Mouse (Mus musculus) thymus, postnatal 0 days (tissue): ENCODE data around the gene Shank1. TPM values are rescaled to one million over a fixed set of nuclear protein-coding genes. Genes with fewer than 3 reads are reported as not detected.
"Not testable (repeated sequence)": the region's sequence is repeated elsewhere in the genome, so short reads cannot be mapped to it uniquely, and the experiment has no call there.

Experiments used
- DNase-seq: peaks from one replicate; pipeline ENCODE4 v3.0.0-alpha.2; 2015; ENCODE audit warnings: low spot score
- polyA plus RNA-seq: library from polyadenylated mRNA; unstranded; fragments of >200 nt; fragmentation: Nextera tagmentation; extraction: Ambion mirVana; gene quantifications from 2 replicates; pipeline ENCODE4 v1.2.1, GENCODE M21; 2015

Shank1 gene
- polyA plus RNA-seq, result 0.14 and 0.29 TPM in 2 replicates

- DNase-seq, result no peak
Measured at GRCm38 (mm10) chr7:44309475-44310284, at the start of gene Shank1. TSS of gene Shank1 (plus strand) at chr7:44310253.

DNA sequence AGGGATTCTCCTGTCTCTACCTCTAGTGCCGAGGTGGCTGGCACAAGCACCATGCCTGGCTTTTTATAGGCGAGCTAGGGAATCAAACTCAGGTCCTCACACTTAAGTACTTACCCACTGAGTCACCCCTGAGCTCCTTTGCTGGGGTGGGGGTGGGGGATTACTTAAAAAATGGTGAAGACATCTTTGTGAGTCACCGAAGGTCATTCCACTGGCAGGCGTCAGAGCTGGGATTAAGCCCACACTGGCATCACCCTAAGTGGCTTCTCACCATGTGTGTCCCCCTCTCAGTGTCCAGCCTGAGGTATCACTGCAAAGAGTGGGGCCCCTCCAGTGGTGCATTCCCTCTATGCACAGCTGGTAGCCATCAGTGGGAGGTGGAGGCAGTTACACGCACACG, 49.6 kb upstream of the Shank1 start:
- DNase-seq, result no peak

GRCm38 (mm10) chr7:44261147-44261546, 48.9 kb upstream of the Shank1 start, which contains the start of gene Gm15517:
TSS of gene Gm15517 (plus strand) at chr7:44261447.
- DNase-seq, result no peak

DNA sequence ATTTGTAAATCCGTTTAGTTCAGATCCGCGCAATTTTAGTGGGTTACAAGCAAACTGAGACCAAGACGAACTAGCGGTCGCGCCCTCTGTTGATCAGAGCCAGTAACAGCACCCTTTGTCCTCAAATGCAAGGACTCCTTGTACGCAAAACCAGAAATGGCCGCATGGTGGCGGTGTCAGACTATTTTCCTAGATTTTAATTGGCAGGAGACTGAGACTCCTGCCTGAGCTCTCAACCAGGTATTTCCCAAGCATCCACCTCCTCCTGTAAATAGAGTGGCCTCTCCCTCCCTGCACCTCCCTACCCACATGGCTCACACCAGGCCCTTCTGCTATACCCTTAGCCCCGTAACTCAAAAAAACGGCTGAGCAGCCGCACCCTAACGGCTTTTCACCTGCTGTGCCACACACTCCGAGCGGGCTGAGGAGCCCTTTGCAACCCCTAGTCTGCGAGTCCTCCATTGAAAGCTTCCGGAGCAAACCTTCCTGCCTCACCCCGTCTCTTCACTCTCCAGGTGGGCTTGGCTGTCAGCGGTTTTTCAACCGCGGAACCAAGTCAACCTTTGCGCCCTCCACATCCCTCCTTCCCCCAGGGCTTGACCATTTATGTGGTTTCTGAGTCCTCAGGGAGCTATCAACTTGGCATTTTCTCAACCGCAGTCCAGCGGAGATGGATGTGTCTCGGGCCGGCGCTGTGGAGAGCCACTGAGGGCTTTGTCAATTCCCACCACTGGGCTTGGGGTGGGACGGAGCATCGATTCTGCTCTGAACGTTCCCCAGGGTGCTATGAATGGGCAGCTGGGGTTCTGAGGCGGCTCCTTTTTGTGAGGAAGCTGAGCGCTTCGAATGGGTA, 47.0 kb upstream of the Shank1 start:
- DNase-seq, result peak; percentile 94

DNA sequence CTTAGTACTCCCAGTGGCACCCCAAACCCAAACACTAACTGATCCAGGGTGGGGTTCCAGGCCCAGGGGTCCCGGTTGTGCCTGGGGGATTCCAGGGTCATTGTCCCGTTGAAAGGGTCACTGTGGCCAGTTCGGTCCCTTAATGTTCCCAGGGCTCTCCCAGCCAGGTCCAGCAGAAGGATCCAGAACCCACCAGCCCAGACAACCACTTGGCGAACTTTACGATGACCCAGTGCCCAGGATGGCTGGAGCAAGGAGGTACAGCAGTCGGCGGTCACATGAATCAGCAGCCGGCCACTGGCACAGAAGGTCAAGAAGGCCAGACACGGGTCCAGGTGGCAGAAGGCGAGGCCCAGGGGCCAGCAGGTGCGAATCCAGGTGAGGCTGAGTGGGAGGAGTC, 41.9 kb upstream of the Shank1 start:
- no peak for DNase-seq

DNA sequence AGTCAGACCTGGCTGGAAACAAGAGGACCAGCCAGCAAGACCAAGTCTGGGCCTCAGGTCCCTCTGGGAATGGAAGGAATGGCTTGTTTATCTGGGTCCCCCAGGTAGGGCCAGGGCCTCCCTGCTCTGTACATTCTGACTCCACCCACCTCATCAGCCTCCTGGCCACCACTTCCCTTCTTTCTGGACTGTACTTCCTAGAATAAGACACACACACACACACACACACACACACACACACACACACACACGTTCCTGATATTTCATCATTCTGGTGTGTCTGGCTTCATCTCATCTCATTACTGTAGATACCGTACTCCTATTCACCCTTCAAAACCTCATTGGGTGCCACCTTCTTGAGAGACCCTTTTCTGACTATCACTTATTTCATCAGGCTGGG, 40.7 kb upstream of the Shank1 start:
- DNase-seq, result no peak

DNA sequence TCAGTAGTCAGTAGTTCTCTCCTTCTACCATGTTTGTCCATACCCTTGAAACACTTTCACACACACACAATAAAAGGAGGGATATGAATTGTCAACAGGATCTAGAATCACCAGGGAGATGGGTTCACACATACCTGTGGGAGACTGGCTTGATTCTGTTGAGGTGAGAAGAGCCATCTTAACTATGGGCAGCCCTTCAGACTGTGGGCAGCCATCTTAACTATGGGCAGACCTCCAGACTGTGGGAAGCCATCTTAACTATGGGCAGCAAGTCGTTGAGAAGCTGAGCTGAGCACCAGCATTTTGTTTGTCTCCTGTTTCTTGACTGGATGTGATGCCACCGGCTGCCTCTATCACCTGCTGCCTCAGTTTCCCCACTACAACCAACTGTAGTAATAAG, 38.7 kb upstream of the Shank1 start:
- DNase-seq, result peak; percentile 23

DNA sequence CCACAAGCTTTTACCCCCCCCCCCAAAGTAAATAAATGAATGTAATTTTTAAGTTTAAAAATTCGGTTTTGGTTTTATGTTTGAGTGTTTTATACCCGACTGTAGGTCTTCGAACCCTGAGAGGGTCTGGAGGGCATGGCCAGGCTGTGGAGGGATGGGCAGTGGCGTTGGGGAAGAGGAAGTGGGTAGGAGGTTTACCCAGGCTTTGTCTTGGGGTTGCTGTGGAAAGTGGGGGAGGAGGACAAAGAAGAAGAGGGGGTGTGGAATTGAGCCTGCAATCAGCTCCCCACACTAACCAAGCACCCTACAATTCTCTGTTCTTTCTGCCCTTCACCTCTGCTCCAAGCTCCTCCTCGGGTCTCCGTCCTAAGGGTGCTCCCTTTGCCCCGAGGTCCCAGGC, 37.5 kb upstream of the Shank1 start:
- DNase-seq, result no peak

DNA sequence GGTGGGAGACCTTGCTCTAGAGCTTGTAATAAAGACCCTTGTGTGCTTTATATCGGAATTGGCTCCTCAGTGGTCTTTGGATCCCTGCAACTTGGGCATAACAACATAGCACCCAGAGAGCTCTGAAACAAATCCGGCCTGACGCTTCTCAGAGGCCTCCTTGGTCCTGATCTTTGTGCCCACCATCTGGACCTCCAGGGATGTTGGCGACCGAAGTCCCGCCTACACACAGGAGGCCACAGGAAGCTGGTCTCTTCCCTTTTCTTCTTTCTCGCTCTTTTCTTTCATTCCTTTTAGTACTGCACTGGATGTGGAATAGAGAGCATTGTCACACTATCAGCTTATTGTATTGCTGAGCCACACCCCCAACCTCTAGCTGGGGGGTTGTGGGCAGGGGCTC, 36.6 kb upstream of the Shank1 start:
- DNase-seq, result no peak

GRCm38 (mm10) chr7:44274096-44274495, 36.0 kb upstream of the Shank1 start:
- DNase-seq, result no peak

DNA sequence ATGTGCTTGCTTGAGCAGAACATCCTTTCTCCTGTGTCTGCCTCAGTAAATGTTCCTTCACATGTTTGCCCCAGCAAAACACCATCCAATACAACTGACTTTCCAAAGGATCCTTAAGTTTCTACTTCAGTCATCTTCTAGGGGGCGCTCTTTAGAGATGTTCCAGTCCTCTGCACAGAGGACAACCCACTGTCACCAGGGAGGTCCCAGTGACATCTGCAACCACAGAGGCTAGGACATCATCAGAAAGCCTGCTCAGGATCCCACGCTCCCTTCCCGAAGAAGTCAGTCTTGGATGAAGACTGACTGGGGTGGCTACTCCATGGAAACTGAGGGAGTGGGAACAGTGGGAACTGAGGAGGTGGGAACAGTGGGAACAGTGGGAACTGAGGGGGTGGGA, 34.5 kb upstream of the Shank1 start:
- DNase-seq, result no peak

DNA sequence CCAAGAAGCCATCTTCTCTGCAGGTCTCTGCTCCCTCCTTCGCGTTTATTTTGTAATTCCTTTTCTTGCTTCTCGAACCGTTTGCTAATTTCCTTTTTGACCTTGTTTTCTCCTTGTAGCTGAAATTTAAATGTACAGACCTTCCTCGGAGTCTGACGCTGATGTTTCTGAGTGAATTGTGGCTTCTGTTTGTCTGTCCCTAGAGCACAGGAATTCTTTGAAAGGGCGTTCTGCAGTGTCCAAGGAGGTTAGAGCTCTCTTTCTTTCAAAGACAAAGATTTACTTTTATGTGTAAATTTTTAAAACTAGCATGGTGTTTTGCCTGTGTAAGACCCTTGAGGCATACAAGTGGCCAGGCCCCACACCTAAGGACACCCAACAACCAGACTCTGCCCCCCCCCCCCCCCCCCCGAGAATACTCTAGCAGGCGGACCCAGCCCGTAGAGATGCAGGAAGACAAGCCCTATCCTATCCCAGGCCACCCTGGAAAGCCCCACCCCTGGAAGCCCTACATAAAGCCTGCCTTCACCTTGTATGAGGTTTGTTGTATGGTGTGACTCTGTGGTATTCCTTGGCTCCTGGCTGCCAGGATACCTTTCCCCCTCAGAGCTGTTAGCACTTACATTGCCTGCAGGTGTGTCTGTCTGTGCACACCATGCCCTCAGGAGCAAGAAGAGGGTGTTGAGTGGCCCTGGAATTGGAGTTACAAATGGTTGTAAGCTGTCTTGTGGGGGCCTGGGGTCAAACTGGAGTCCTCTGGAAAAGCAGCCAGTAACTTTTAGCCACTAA, 33.4 kb upstream of the Shank1 start:
- DNase-seq, result no peak

DNA sequence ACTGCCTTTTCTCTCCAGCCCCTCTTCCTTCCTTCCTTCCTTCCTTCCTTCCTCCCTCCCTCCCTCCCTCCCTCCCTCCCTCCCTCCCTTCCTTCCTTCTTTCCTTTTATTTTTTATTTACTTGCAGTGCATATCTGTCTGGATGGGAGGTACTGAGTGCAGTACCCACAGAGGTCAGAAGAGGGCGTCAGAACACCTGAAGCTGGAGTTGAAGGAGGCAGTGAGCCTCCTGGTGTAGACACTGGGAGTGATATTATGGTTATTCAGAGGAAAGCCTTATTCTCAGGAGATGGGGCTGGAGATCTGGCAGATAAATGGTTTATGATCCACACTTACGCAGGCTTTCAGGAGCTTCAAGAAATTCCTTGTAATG, 32.8 kb upstream of the Shank1 start:
- peak; percentile 40 for DNase-seq

DNA sequence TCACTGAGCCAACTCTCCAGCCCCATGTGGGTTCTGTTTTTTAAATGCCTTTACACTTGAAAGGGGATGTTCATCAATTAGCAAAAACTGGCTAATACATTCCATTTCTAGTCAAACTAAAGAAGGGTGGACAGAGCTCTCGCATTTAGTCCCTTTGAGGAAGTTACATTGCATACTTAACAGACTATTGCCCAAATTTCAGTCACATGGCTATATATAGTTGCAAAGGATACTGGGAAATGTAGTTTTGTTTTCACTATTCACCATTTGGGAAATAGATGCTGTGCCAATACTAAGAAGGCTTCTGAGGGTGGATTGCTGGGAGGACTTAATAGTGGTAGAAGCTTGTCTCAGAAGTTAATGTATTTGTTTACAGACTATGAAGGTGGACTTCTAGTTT, 29.1 kb upstream of the Shank1 start:
- DNase-seq, result no peak

- DNase-seq, result no peak
Measured at GRCm38 (mm10) chr7:44281586-44281985, 28.5 kb upstream of the Shank1 start.

DNA sequence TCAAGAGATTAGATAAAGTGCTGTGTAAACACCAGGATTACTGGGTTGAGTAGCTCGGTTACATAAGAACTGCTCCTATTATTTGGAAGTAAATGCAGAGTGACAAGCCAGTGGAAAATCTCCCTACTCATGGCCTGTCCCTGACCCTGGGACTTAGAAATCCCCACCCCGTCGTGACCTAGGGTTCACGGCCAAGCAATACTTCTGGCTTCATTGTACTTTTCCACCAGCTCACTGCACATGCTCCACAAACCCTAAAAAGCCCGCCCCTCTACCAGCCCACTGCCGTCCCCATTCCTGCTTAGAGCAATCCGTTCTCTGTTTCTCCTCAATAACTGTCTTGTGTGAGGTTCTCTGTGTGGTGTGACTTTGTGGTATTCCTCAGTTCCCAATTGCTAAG, 22.3 kb upstream of the Shank1 start:
- DNase-seq, result no peak

DNA sequence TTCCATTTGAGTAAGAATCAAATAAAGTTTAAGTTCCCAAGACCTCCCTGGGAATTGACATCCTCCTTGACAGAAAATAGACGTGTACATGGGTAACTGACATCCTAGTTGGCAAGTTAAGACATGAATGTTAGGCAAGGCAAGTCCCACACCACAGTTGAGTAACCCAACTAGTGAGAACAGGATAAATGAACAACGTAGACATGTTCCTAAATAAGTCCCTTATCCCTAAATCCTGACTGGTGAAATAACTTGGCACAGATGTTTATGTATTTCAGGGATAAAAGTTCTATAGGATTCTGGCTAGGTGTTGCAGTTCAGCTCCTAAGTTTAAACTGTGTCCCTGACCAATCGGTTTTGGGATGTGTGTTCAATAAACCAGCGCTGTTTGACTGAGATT, 19.1 kb upstream of the Shank1 start:
- DNase-seq, result no peak

- no peak for DNase-seq
Measured at GRCm38 (mm10) chr7:44291418-44291817, 18.6 kb upstream of the Shank1 start.

DNA sequence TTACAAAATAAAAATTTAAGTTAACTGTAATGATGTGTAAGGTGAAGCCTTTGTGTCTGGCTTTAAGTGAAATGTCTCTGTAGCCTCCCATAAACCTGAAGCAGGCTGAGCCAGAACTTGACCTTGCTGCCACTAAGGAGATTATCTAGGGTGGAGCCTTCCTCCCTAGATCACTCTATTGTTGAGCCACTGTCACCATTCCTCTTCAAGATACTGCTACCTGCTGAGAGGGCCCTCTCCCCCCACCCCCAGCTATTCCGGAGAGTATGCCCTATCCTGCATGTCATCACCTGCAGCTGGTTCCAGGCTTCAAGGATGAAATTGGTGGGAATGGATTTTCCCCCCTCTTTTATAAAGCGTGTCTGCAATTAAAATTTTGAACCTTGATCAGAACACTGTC, 12.6 kb upstream of the Shank1 start:
- not testable (repeated sequence) for DNase-seq

- DNase-seq, result no peak
Measured at GRCm38 (mm10) chr7:44303346-44304340, 6.4 kb upstream of the Shank1 start.

- DNase-seq, result no peak
Measured at GRCm38 (mm10) chr7:44304463-44304774, 5.6 kb upstream of the Shank1 start.
